Mouse (Mus musculus) heart, embryonic 16.5 days (tissue): ENCODE data around the gene Fam19a1. TPM values are rescaled to one million over a fixed set of nuclear protein-coding genes. Genes with fewer than 3 reads are reported as not detected.
"Not testable (repeated sequence)": the region's sequence is repeated elsewhere in the genome, so short reads cannot be mapped to it uniquely, and the experiment has no call there.

Experiments
- ATAC-seq: fragments of 200-750 bp; cut with Nextera tagmentation; replicated peaks from 2 replicates; pipeline ENCODE4 v1.8.0; 2017; ENCODE audit warnings: moderate number of reproducible peaks; ENCODE audit not compliant: insufficient read depth, low FRiP score; ENCODE audit errors: extremely low read depth
- H3K27ac ChIP-seq: fragments of 300-500 bp; sonication (generic); 2 replicates; pipeline ENCODE4 v1.5.1; 2014; ENCODE audit warnings: mild to moderate bottlenecking, low read length, control low read depth, moderate library complexity
- H3K27me3 ChIP-seq: fragments of 300-500 bp; sonication (generic); 2 replicates; pipeline ENCODE4 v1.6.1; 2014; ENCODE audit warnings: low read length, mixed read lengths; ENCODE audit not compliant: control insufficient read depth, insufficient read depth
- H3K36me3 ChIP-seq: fragments of 300-500 bp; sonication (generic); 2 replicates; pipeline ENCODE4 v1.6.1; 2014; ENCODE audit not compliant: control insufficient read depth, insufficient read depth
- H3K4me1 ChIP-seq: fragments of 300-500 bp; sonication (generic); 2 replicates; pipeline ENCODE4 v1.6.1; 2014; ENCODE audit warnings: low read length, mixed read lengths; ENCODE audit not compliant: control insufficient read depth, insufficient read depth
- H3K4me2 ChIP-seq: fragments of 300-500 bp; sonication (generic); 2 replicates; pipeline ENCODE4 v1.6.1; 2014; ENCODE audit warnings: low read depth, mild to moderate bottlenecking, control low read depth, low read length
- H3K4me3 ChIP-seq: fragments of 300-500 bp; sonication (generic); 2 replicates; pipeline ENCODE4 v1.5.1; 2014; ENCODE audit warnings: mild to moderate bottlenecking, control low read depth, low read length
- H3K9ac ChIP-seq: fragments of 300-500 bp; sonication (generic); 2 replicates; pipeline ENCODE4 v1.6.1; 2014; ENCODE audit warnings: low read length, control low read depth
- H3K9me3 ChIP-seq: fragments of 300-500 bp; sonication (generic); replicated peaks from 2 replicates; pipeline ENCODE4 v1.6.1; 2016; ENCODE audit warnings: low read length; ENCODE audit not compliant: control insufficient read depth
- WGBS: fragments of 180-500 bp; shearing (Covaris S2); extraction: QIAGEN DNeasy Blood & Tissue Kit; methylation state at CpG from one replicate; pipeline ENCODE4 v1.1.7; 2014; 5-methylcytosine and 5-hydroxymethylcytosine counted together
- polyA plus RNA-seq: library from polyadenylated mRNA; unstranded; fragments of >200 nt; fragmentation: Nextera tagmentation; extraction: Ambion mirVana; gene quantifications from 2 replicates; pipeline ENCODE4 v1.2.1, GENCODE M21; 2015

Gene Fam19a1
- polyA plus RNA-seq, 1 experiment from 2014 or later, result 0.32 TPM

DNA sequence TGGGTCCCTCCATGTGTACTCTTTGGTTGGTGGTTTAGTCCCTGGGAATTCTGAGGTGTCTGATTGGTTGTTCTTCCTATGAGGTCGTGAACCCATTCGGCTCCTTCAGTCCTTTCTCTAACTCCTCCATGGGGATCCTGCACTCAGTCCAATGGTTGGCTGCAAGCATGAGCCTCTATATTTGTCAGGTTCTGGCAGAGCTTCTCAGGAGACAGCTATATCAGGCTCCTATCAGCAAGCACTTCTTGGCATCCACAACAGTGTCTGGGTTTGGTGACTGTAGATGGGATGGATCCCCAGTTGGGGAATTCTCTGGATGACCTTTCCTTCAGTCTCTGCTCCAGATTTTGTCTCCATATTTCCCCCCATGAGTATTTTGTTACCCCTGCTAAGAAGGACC lies 86.0 kb downstream of the Fam19a1 start:
- WGBS, result 78% methylated on average over 2 of the region's 2 CpGs

GRCm38 (mm10) chr6:96205395-96205794 lies 92.4 kb downstream of the Fam19a1 start:
- H3K27ac ChIP-seq, result no peak overlapping the region
- H3K27me3 ChIP-seq, result no peaks in the 10 kb centered on the region
- no peak overlapping the region for H3K9ac ChIP-seq
- no peaks in the 10 kb centered on the region for H3K9me3 ChIP-seq
- H3K4me1 ChIP-seq, result no peaks in the 10 kb centered on the region
- H3K4me2 ChIP-seq, result no peak overlapping the region
- H3K36me3 ChIP-seq, result no peaks in the 10 kb centered on the region
- no peak for ATAC-seq
- WGBS, result 87% methylated on average over 2 of the region's 2 CpGs
- no peak overlapping the region for H3K4me3 ChIP-seq

More for the DNA sequence above, 86.0 kb downstream of the Fam19a1 start:
- not testable (repeated sequence) for H3K4me2 ChIP-seq, H3K4me1 ChIP-seq, H3K9me3 ChIP-seq, H3K9ac ChIP-seq, H3K27ac ChIP-seq, H3K27me3 ChIP-seq, H3K36me3 ChIP-seq, ATAC-seq, H3K4me3 ChIP-seq

DNA sequence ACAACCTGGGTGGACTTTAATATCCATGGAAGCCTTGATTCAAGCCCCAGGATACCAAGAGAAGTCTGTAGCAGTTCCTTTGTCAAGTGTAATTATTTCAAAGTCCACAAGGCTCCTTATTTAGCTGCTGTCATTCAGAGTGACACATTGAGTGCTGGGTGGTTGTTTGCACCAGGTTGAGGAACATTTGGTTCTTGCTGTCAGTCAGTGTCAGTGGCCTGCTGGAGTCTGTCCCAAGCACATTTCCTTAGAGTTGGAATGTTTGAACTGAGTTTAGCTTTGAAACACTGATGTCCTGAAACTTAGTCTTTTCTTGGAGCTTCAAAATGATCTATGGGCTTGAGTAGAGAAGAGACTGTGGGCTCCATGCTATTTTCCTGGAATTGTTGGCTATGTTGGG lies 121.9 kb downstream of the Fam19a1 start:
- no peaks in the 10 kb centered on the region for H3K27me3 ChIP-seq
- no peak overlapping the region for H3K27ac ChIP-seq
- no peaks in the 10 kb centered on the region for H3K9me3 ChIP-seq
- no peak overlapping the region for H3K9ac ChIP-seq
- no peaks in the 10 kb centered on the region for H3K4me1 ChIP-seq
- no peak overlapping the region for H3K4me3 ChIP-seq
- no peak for ATAC-seq
- H3K36me3 ChIP-seq, result no peaks in the 10 kb centered on the region
- H3K4me2 ChIP-seq, result no peak overlapping the region

- no peak overlapping the region for H3K4me2 ChIP-seq
- WGBS, result 63% methylated on average over 3 of the region's 3 CpGs
- H3K27me3 ChIP-seq, result no peaks in the 10 kb centered on the region
- H3K9me3 ChIP-seq, result no peaks in the 10 kb centered on the region
- no peak overlapping the region for H3K27ac ChIP-seq
- no peaks in the 10 kb centered on the region for H3K36me3 ChIP-seq
- ATAC-seq, result no peak
- no peak overlapping the region for H3K9ac ChIP-seq
- no peak overlapping the region for H3K4me3 ChIP-seq
- H3K4me1 ChIP-seq, result no peaks in the 10 kb centered on the region
Observed at GRCm38 (mm10) chr6:96244320-96244719, 131.4 kb downstream of the Fam19a1 start.

GRCm38 (mm10) chr6:96252001-96252400 lies 139.0 kb downstream of the Fam19a1 start:
- no peak for ATAC-seq
- Histone ChIP-seq H3K36me3 (no peaks in the 10 kb centered on the region), H3K27ac (no peak overlapping the region), H3K9me3 (no peaks in the 10 kb centered on the region), H3K4me1 (no peaks in the 10 kb centered on the region), H3K9ac (no peak overlapping the region), H3K4me3 (no peak overlapping the region), H3K27me3 (no peaks in the 10 kb centered on the region), H3K4me2 (no peak overlapping the region)
- 48% methylated on average over 3 of the region's 3 CpGs for WGBS

DNA sequence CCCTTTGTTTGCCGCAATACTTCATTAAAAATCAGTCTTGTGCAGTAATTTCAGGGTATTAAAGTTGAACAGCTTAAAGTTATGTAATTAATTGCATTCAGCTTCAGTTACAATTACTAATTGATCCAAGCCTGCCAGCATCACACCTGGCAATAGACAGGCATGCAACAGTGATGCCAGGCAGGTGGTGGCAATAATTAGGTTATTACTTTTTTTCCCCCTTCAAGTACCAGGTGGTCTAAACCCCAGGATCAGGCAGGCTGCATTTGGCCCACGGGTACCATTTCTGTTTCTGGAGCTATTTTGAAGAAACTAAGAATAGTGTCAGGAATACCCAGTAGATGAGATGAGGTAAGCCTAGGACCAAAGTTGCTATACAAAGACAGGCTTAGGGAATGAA lies 141.9 kb downstream of the Fam19a1 start:
- H3K4me3 ChIP-seq, result no peak overlapping the region
- H3K4me2 ChIP-seq, result no peak overlapping the region
- no peaks in the 10 kb centered on the region for H3K9me3 ChIP-seq
- H3K27ac ChIP-seq, result no peak overlapping the region
- no peaks in the 10 kb centered on the region for H3K36me3 ChIP-seq
- ATAC-seq, result no peak
- no peaks in the 10 kb centered on the region for H3K4me1 ChIP-seq
- WGBS, result 73% methylated on average over 2 of the region's 2 CpGs
- no peak overlapping the region for H3K9ac ChIP-seq
- H3K27me3 ChIP-seq, result no peaks in the 10 kb centered on the region

- no peak for ATAC-seq
- Histone ChIP-seq H3K4me2 (no peak overlapping the region), H3K9ac (no peak overlapping the region), H3K27me3 (no peaks in the 10 kb centered on the region), H3K27ac (no peak overlapping the region), H3K36me3 (no peaks in the 10 kb centered on the region), H3K4me3 (no peak overlapping the region), H3K4me1 (no peaks in the 10 kb centered on the region), H3K9me3 (no peaks in the 10 kb centered on the region)
- 87% methylated on average over 3 of the region's 3 CpGs for WGBS
Observed at GRCm38 (mm10) chr6:96258651-96259050, 145.7 kb downstream of the Fam19a1 start.

- no peak for ATAC-seq
- H3K36me3 ChIP-seq, result no peaks in the 10 kb centered on the region
- no peaks in the 10 kb centered on the region for H3K27me3 ChIP-seq
- no peak overlapping the region for H3K27ac ChIP-seq
- no peaks in the 10 kb centered on the region for H3K4me1 ChIP-seq
- H3K4me2 ChIP-seq, result no peak overlapping the region
- H3K9me3 ChIP-seq, result no peaks in the 10 kb centered on the region
- H3K4me3 ChIP-seq, result no peak overlapping the region
- no peak overlapping the region for H3K9ac ChIP-seq
- WGBS, result 58% methylated on average over 4 of the region's 4 CpGs
Observed at GRCm38 (mm10) chr6:96266456-96266855, 153.5 kb downstream of the Fam19a1 start.

- H3K27me3 ChIP-seq, result no peaks in the 10 kb centered on the region
- H3K9ac ChIP-seq, result no peak overlapping the region
- no peaks in the 10 kb centered on the region for H3K4me1 ChIP-seq
- no peak overlapping the region for H3K4me3 ChIP-seq
- H3K9me3 ChIP-seq, result no peaks in the 10 kb centered on the region
- no peak for ATAC-seq
- no peak overlapping the region for H3K4me2 ChIP-seq
- H3K27ac ChIP-seq, result no peak overlapping the region
- no peaks in the 10 kb centered on the region for H3K36me3 ChIP-seq
Observed at GRCm38 (mm10) chr6:96268788-96269187, 155.8 kb downstream of the Fam19a1 start.

- Histone ChIP-seq H3K4me2 (no peak overlapping the region), H3K4me1 (no peaks in the 10 kb centered on the region), H3K9ac (no peak overlapping the region), H3K27ac (no peak overlapping the region), H3K36me3 (no peaks in the 10 kb centered on the region), H3K9me3 (no peaks in the 10 kb centered on the region), H3K4me3 (no peak overlapping the region), H3K27me3 (no peaks in the 10 kb centered on the region)
- ATAC-seq, result no peak
- 87% methylated on average over 5 of the region's 5 CpGs for WGBS
Observed at GRCm38 (mm10) chr6:96270436-96270835, 157.5 kb downstream of the Fam19a1 start.
